Mouse (Mus musculus) midbrain, postnatal 0 days (tissue): ENCODE data around the gene Ext2. TPM values are rescaled to one million over a fixed set of nuclear protein-coding genes. Genes with fewer than 3 reads are reported as not detected.

Experiments used
- ATAC-seq: fragments of 200-750 bp; cut with Nextera tagmentation; 2 replicates; pipeline ENCODE4 v1.8.0; 2017; ENCODE audit warnings: moderate number of reproducible peaks, mild to moderate bottlenecking, moderate TSS enrichment, moderate library complexity; ENCODE audit not compliant: low FRiP score
- DNase-seq: peaks from one replicate; pipeline ENCODE4 v3.0.0-alpha.2; 2015; ENCODE audit warnings: low spot score
- H3K27ac ChIP-seq: fragments of 300-500 bp; sonication (generic); 2 replicates; pipeline ENCODE4 v1.5.1; 2014; ENCODE audit warnings: low read depth, mild to moderate bottlenecking, low read length, mixed read lengths
- H3K27me3 ChIP-seq: fragments of 300-500 bp; sonication (generic); 2 replicates; pipeline ENCODE4 v1.6.1; 2014; ENCODE audit warnings: low read length, control low read depth, mixed read lengths; ENCODE audit not compliant: insufficient read depth
- H3K36me3 ChIP-seq: fragments of 300-500 bp; sonication (generic); 2 replicates; pipeline ENCODE4 v1.6.1; 2014; ENCODE audit warnings: low read length, control low read depth, mixed read lengths; ENCODE audit not compliant: insufficient read depth
- H3K4me1 ChIP-seq: fragments of 300-500 bp; sonication (generic); 2 replicates; pipeline ENCODE4 v1.6.1; 2014; ENCODE audit warnings: mild to moderate bottlenecking, control low read depth, antibody characterized with exemption, low read length, mixed read lengths; ENCODE audit not compliant: insufficient read depth
- H3K4me2 ChIP-seq: fragments of 300-500 bp; sonication (generic); 2 replicates; pipeline ENCODE4 v1.6.1; 2014; ENCODE audit warnings: low read depth, mild to moderate bottlenecking, low read length, mixed read lengths; ENCODE audit not compliant: poor library complexity, severe bottlenecking
- H3K4me3 ChIP-seq: fragments of 300-500 bp; sonication (generic); 2 replicates; pipeline ENCODE4 v1.5.1; 2014; ENCODE audit warnings: low read depth, mild to moderate bottlenecking, low read length, moderate library complexity
- H3K9ac ChIP-seq: fragments of 300-500 bp; sonication (generic); replicated peaks from 2 replicates; pipeline ENCODE4 v1.6.1; 2014; ENCODE audit warnings: mild to moderate bottlenecking, low read length, moderate library complexity, mixed read lengths; ENCODE audit not compliant: poor library complexity, severe bottlenecking
- H3K9me3 ChIP-seq: fragments of 300-500 bp; sonication (generic); 2 replicates; pipeline ENCODE4 v1.6.1; 2016; ENCODE audit warnings: low read length, control low read depth
- CTCF ChIP-seq: IDR thresholded peaks from 2 replicates; pipeline ENCODE4 v1.5.1; 2016; ENCODE audit warnings: antibody characterized with exemption, mild to moderate bottlenecking
- WGBS: fragments of 180-500 bp; shearing (Covaris S2); extraction: QIAGEN DNeasy Blood & Tissue Kit; methylation state at CpG from one replicate; pipeline ENCODE4 v1.1.7; 2014; 5-methylcytosine and 5-hydroxymethylcytosine counted together
- polyA plus RNA-seq: library from polyadenylated mRNA; unstranded; fragments of >200 nt; fragmentation: Nextera tagmentation; extraction: Ambion mirVana; gene quantifications from 2 replicates; pipeline ENCODE4 v1.2.1, GENCODE M21; 2015
- total RNA-seq: library from RNA; depleted of rRNA; stranded (reverse); fragments of >200 nt; gene quantifications from 2 replicates; pipeline ENCODE4 v1.2.3, GENCODE M21; 2014

Ext2 gene
- total and polyA plus RNA-seq, 2 experiments from 2014 or later, result 42.7 to 74.1 TPM

GRCm38 (mm10) chr2:93732658-93733057 lies 89.7 kb downstream of the Ext2 start:
- Histone ChIP-seq H3K27me3 (no peaks in the 10 kb centered on the region), H3K4me1 (no peaks in the 10 kb centered on the region), H3K36me3 (peaks cover 10% of the 10 kb centered on the region), H3K9me3 (no peaks in the 10 kb centered on the region), H3K9ac (no peak overlapping the region), H3K4me2 (no peak overlapping the region), H3K27ac (no peak overlapping the region), H3K4me3 (no peak overlapping the region)
- DNase-seq (no peak), ATAC-seq (no peak)
- no peak for TF ChIP-seq CTCF
- WGBS, result 88% methylated on average over 7 of the region's 7 CpGs

GRCm38 (mm10) chr2:93729585-93729984 lies 92.8 kb downstream of the Ext2 start:
- no peaks in the 10 kb centered on the region for H3K9me3 ChIP-seq
- no peak overlapping the region for H3K4me3 ChIP-seq
- no peak overlapping the region for H3K27ac ChIP-seq
- no peak overlapping the region for H3K4me2 ChIP-seq
- ATAC-seq (no peak), DNase-seq (no peak)
- no peak for TF ChIP-seq CTCF
- no peak overlapping the region for H3K9ac ChIP-seq
- no peaks in the 10 kb centered on the region for H3K27me3 ChIP-seq
- WGBS, result 76% methylated on average over 11 of the region's 11 CpGs
- no peaks in the 10 kb centered on the region for H3K4me1 ChIP-seq
- peaks cover 8% of the 10 kb centered on the region for H3K36me3 ChIP-seq

GRCm38 (mm10) chr2:93723138-93723744 lies 99.1 kb downstream of the Ext2 start:
- DNase-seq (no peak), ATAC-seq (no peak)
- 93% methylated on average over 2 of the region's 2 CpGs for WGBS
- Histone ChIP-seq H3K4me3 (no peak overlapping the region), H3K27me3 (no peaks in the 10 kb centered on the region), H3K4me2 (no peak overlapping the region), H3K9me3 (no peaks in the 10 kb centered on the region), H3K9ac (no peak overlapping the region), H3K4me1 (no peaks in the 10 kb centered on the region), H3K36me3 (no peaks in the 10 kb centered on the region; the same call in 1 of the 2 replicates), H3K27ac (no peak overlapping the region)
- no peak for TF ChIP-seq CTCF

- Histone ChIP-seq H3K9me3 (no peaks in the 10 kb centered on the region), H3K27me3 (no peaks in the 10 kb centered on the region), H3K4me1 (no peaks in the 10 kb centered on the region), H3K36me3 (peaks cover 4% of the 10 kb centered on the region; the same call in 1 of the 2 replicates), H3K4me2 (no peak overlapping the region), H3K27ac (no peak overlapping the region), H3K4me3 (no peak overlapping the region), H3K9ac (no peak overlapping the region)
- 79% methylated on average over 1 of the region's 1 CpGs for WGBS
- TF ChIP-seq CTCF, result no peak
- DNase-seq (no peak), ATAC-seq (no peak)
Observed at GRCm38 (mm10) chr2:93720956-93721355, 101.4 kb downstream of the Ext2 start.

- no peak overlapping the region for H3K9ac ChIP-seq
- H3K4me1 ChIP-seq, result no peaks in the 10 kb centered on the region
- ATAC-seq, result no peak
- WGBS, result 60% methylated on average over 9 of the region's 9 CpGs
- H3K4me2 ChIP-seq, result no peak overlapping the region
- DNase-seq, result peak; percentile 22
- TF ChIP-seq CTCF, result no peak
- H3K4me3 ChIP-seq, result no peak overlapping the region
- no peak overlapping the region for H3K27ac ChIP-seq
- H3K9me3 ChIP-seq, result no peaks in the 10 kb centered on the region
- H3K27me3 ChIP-seq, result no peaks in the 10 kb centered on the region
- H3K36me3 ChIP-seq, result peaks cover 5% of the 10 kb centered on the region
Observed at GRCm38 (mm10) chr2:93719792-93720675, 102.3 kb downstream of the Ext2 start.

- H3K27ac ChIP-seq, result no peak overlapping the region
- no peak for TF ChIP-seq CTCF
- no peaks in the 10 kb centered on the region for H3K9me3 ChIP-seq
- no peak overlapping the region for H3K4me3 ChIP-seq
- ATAC-seq (no peak), DNase-seq (no peak)
- H3K27me3 ChIP-seq, result no peaks in the 10 kb centered on the region
- no peak overlapping the region for H3K9ac ChIP-seq
- H3K36me3 ChIP-seq, result peaks cover 11% of the 10 kb centered on the region
- H3K4me1 ChIP-seq, result no peaks in the 10 kb centered on the region
- H3K4me2 ChIP-seq, result no peak overlapping the region
Observed at GRCm38 (mm10) chr2:93713267-93713666, 109.1 kb downstream of the Ext2 start.
